Mouse (Mus musculus) mature B cell (primary cell): ENCODE data around the gene Rbmx.

ENCODE experiments used
- in situ Hi-C: fragments of 300-500 bp; cut with MboI; formaldehyde crosslinking; loops from 2 replicates; pipeline ENCODE4 v1.14.3; 2019

The Rbmx gene

GRCm38 (mm10) chrX:57392367-57393246, at the start of gene Rbmx:
Gene Rbmx, minus strand, starts transcription at chrX:57393036.
- in situ Hi-C loops: no loop called here

GRCm38 (mm10) chrX:57433897-57434296, 41.1 kb upstream of the Rbmx start:
- in situ Hi-C loops: no loop called here

- in situ Hi-C loops: no loop called here
Observed at GRCm38 (mm10) chrX:57431610-57432009, 38.8 kb upstream of the Rbmx start.

DNA sequence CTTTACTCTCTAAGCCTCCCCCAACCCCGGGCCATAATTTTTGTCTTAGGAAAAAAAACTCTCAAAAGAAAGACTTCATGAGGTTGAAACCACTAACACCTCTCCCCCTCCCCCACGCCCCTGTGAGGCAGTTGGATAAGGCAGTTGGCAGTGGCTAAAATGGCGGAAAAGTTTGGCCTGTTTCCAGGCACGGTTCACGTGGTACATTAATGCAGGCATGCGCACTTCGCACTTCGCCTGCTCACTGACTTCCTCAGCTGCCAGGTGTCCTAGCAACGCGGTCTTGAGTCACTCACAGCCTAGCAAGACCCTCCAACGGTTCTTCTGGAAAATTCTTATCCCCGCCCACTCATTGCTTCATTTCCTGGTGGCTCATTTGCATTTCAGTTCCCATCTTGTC, 15.9 kb upstream of the Rbmx start, which contains the start of gene Gm364:
Gene Gm364, plus strand, starts transcription at position 386 of the 400 bp plus-strand sequence.
- in situ Hi-C loops: no loop called here

DNA sequence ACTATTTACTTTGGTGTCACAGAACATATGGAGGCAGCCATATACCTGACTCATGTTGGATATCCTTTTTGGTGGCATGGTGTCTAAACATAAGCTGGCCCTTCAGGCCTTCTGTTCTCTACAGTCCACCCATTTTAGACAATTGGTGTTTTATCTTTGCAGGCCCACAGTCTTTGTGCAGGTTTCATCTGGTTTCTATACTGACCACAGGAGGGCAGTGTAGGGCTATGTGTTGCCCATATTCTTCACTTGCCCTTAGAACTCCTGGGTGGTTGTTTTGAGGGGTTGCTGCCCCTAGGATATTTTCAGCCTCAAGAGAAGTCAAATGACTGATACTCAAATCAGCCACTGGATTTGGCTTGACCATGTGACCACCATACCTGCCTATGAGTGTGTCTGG, 10.8 kb upstream of the Rbmx start:
- in situ Hi-C loops: no loop called here

DNA sequence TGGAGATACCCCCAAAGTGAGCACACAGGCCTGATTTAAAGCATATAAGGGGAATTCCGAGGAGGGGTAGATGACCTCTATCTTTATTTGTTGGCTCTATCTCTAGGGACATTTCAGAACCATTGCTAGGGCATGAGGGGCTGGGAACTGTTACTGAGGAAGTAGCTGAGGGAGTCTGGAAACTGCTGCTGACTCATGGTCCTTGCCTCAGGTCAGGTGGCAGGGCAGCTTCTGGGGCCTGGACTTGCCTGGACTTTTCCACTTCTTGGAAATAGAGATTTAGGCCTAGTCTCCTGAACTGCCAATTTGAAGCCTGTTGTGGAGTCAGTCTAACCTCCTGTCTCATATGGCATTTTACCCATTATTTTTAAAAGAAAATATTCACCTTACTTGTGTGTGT, 8.6 kb upstream of the Rbmx start:
- in situ Hi-C loops: no loop called here

DNA sequence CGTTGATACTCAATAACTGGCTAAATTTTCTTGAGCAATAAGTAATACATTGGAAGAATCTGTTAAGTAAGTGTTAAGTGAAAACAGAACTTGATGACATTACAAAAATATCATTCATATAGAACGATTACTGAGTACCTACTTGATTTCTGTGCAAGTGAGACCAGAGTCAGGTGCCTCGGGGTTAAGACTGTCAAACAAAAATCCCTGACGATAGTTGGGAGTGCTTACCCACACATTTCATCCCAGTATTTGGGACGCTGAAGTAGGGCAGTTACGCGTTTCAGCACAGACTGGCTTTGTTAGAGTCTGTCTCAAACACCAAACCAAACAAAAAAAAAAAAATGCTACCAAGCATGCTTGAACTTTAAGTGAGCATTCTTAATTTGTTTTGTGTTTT, 576 bp upstream of the Rbmx start:
- in situ Hi-C loops: no loop called here

- in situ Hi-C loops: no loop called here
Observed at GRCm38 (mm10) chrX:57380915-57381314, 11.9 kb downstream of the Rbmx start.

- in situ Hi-C loops: no loop called here
Observed at GRCm38 (mm10) chrX:57378579-57378978, 14.3 kb downstream of the Rbmx start.

DNA sequence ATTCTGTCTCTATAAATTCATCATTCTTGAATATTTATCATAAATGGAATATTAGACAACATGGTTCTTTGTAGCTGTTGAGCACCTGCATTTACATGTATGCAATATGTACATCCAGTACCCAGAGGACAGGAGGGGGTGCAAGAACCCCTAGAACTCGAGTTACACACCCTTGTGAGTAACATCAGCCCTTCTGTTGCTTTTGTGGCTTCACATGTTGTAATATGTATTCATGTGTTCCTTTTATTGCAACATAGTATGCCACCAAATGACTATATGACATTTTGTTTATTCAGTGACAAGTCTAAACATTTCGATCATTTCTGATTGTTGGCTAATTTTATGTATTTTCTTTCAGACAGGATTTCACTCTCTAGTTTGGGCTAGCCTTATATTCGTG, 15.7 kb downstream of the Rbmx start:
- in situ Hi-C loops: no loop called here

- in situ Hi-C loops: no loop called here
Observed at GRCm38 (mm10) chrX:57374029-57374428, 18.8 kb downstream of the Rbmx start.

- in situ Hi-C loops: no loop called here
Observed at GRCm38 (mm10) chrX:57373543-57373942, 19.3 kb downstream of the Rbmx start.

DNA sequence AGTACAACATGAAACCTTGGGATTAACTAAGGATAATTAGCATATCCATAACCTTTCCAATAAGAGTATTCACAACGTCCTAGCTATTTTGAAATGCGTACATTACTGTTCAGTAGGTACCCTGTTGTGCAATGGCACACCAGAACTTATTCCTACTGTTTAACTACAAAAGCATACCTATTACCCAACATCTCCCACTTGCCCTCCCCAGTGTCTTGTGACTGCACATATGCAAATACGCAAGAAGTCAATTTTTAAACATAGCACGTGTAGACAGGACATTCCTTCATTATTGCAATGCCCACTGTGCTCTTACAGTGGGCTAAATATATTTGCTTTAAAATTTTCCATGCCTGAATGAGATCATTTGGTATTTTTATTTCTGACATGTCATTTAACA, 19.9 kb downstream of the Rbmx start:
- in situ Hi-C loops: no loop called here

DNA sequence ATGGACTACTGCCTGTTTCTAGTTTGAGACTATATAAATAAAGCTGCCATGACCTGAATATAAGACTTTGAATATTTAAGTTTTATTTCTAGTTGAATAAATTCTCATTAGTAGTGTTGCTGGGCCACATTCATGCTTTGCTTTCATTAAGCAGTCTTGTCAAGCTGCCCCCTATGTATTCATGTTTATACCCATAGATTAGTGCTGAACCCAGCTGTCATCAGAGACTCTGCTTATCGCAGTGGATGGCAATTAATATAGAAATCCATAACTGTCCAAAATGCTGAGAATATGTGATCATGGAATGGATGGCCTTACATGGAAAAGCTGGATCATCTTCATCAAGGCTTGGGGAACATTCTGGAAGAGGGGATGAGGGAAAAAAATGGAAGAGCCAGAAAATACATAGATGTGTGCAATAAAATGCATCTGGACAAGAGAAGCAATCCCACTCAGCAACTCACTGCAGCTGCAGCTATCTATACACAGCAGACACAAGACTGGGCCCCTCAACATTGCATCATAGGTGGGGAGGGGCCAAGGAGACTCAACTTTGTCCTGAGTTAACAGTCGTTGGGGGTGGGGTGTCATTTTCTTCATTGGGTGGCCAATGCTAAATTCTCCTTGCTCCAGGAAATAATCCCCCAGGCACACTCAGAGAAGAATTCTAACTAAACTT, 27.8 kb downstream of the Rbmx start:
- in situ Hi-C loops: no loop called here

- in situ Hi-C loops: no loop called here
Observed at GRCm38 (mm10) chrX:57359316-57359715, 33.5 kb downstream of the Rbmx start.

- in situ Hi-C loops: no loop called here
Observed at GRCm38 (mm10) chrX:57339220-57339619, 53.6 kb downstream of the Rbmx start.

DNA sequence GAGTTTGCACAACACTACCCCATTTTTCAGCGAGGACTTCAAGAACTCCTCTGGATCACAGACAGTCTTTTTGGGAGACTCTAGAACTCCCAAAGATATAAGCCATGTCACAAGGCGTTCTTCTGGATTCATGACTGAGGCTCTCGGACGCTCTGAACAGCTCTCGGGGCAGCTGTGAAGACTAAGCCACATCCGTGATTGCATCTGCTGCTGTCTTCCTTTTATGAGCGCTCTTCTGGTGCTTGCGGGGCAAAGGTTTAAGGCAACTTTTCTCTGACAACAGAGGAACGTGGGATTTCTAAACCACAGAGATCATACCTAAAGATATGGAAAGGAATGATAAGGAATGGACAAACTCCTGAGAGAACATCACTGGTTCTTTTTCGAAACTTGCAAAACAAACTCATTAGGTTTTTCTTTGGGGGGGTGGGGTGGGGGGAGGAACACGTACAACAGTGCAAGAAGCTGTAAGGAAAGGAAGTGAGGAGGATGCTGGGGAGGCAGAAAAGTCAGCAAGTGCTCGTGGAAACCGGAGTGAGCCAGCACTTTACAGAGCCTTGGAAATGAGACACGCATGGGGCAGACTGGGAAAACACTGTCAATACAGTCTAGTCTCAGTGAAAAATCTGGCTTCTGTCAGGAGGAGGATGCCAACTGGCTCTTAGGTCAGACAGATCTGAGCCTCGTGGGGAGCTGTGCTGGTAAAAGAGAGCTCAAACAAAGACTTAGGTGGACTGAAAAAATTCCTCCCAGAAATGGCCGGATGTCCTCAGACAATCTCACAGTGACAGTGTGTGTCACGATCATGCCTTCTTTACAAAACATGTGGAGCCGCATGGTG, 54.2 kb downstream of the Rbmx start, which contains the start of gene Arhgef6:
Gene Arhgef6, minus strand, starts transcription at position 359 of the 841 bp plus-strand sequence.
- in situ Hi-C loops: no loop called here

DNA sequence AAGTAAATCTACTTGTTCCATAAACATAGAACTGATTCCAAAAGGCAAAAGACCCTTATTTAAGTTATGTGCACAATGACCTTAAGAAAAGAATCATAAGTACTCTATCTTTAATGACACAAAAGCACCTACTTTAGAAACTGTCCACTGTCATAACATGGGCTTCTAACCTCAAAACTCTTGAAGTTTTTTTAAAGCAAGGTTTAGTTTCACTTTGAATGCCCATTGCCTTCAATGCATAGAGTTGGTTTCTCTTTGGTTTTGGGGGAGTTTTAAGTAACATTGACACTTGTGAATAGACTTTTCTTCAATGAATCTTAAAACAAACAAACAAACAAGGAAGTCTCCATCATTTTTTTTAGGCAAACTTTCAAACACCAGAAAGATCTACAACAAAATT, 55.3 kb downstream of the Rbmx start:
- in situ Hi-C loops: no loop called here

- in situ Hi-C loops: no loop called here
Observed at GRCm38 (mm10) chrX:57336958-57337357, 55.9 kb downstream of the Rbmx start.

DNA sequence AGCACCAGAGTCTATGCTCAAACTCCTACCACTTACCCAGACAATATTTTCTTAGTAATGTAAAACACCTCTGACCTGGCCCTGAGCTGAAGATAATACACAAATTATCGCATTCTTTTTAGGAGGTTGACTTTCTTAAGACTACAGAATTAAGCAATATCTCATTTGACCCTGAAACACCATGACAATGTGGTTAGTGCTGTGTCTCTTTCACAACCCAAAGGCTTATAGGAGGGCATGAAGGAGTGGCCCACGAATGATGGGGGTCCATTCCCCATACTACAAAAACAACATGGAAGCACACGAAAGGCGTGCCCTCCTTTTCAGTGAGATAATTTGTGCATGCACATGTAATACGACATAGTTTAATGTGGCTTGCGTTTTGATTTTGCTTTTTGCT, 57.5 kb downstream of the Rbmx start:
- in situ Hi-C loops: no loop called here
